Mouse (Mus musculus) spleen, adult 2 months (tissue): ENCODE measurements around the gene Stx19.

Experiments
- CTCF ChIP-seq: fragments of 200-500 bp; IDR thresholded peaks from 2 replicates; pipeline ENCODE4 v1.5.1; 2011; ENCODE audit warnings: mild to moderate bottlenecking, inconsistent platforms; ENCODE audit not compliant: insufficient read depth, insufficient read length, insufficient replicate concordance; ENCODE audit errors: extremely low read depth
- POLR2A ChIP-seq: fragments of 200-500 bp; IDR thresholded peaks from 2 replicates; pipeline ENCODE4 v1.6.1; 2011; ENCODE audit warnings: low read depth, low read length, inconsistent platforms

GRCm38 (mm10) chr16:62778282-62778681 is 36.2 kb upstream of the Stx19 start:
- TF ChIP-seq POLR2A (no peak), CTCF (no peak)
